Mouse (Mus musculus): ENCODE results near the gene Slc15a4.

DNA sequence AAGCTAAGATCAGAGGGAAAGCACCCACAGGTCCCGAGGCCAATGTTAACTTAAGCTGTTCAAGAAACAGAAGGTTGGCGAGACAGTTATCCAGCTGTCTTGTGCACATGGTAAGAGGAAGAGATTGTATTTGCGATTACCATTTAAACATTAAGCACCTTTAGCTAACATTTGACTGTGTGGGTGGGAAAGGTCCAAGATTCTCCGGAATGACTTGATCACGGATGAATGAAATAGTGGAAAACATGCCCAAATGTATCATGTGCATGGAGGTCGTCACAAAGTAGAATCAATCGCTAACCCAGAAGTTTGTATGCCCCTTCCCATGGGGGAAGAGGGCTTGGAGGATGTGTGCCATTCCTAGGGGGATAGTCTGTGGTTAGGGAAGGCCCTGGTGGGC lies 969 bp upstream of the Slc15a4 start:
- TF ChIP-seq CTCF (IDR thresholded peaks at IDR 0.05; ENCODE audit: low read depth) = no peak
- no peak for TF ChIP-seq EP300 (IDR thresholded peaks at IDR 0.05; ENCODE audit: low read depth)
